Mouse (Mus musculus) kidney, embryonic 16.5 days (tissue): ENCODE results near the gene Cemip2. TPM values are rescaled to one million over a fixed set of nuclear protein-coding genes. Genes with fewer than 3 reads are reported as not detected.

ENCODE experiments used
- ATAC-seq: fragments of 200-750 bp; cut with Nextera tagmentation; 2 replicates; pipeline ENCODE4 v1.8.0; 2017; ENCODE audit warnings: moderate TSS enrichment; ENCODE audit not compliant: low FRiP score, low TSS enrichment
- H3K27ac ChIP-seq: fragments of 300-500 bp; sonication (generic); 2 replicates; pipeline ENCODE4 v1.5.1; 2014; ENCODE audit warnings: low read length
- H3K27me3 ChIP-seq: fragments of 300-500 bp; sonication (generic); 2 replicates; pipeline ENCODE4 v1.6.1; 2014; ENCODE audit warnings: low read length, control low read depth, mixed read lengths; ENCODE audit not compliant: insufficient read depth
- H3K36me3 ChIP-seq: fragments of 300-500 bp; sonication (generic); 2 replicates; pipeline ENCODE4 v1.6.1; 2014; ENCODE audit warnings: low read length, control low read depth, mixed read lengths; ENCODE audit not compliant: insufficient read depth
- H3K4me1 ChIP-seq: fragments of 300-500 bp; sonication (generic); 2 replicates; pipeline ENCODE4 v1.6.1; 2014; ENCODE audit warnings: low read length, control low read depth, mixed read lengths; ENCODE audit not compliant: insufficient read depth
- H3K4me2 ChIP-seq: fragments of 300-500 bp; sonication (generic); replicated peaks from 2 replicates; pipeline ENCODE4 v1.6.1; 2014; ENCODE audit warnings: low read depth, low read length
- H3K4me3 ChIP-seq: fragments of 300-500 bp; sonication (generic); 2 replicates; pipeline ENCODE4 v1.5.1; 2014; ENCODE audit warnings: mild to moderate bottlenecking, low read length
- H3K9ac ChIP-seq: fragments of 300-500 bp; sonication (generic); replicated peaks from 2 replicates; pipeline ENCODE4 v1.6.1; 2014; ENCODE audit warnings: low read length
- H3K9me3 ChIP-seq: fragments of 300-500 bp; sonication (generic); 2 replicates; pipeline ENCODE4 v1.6.1; 2016; ENCODE audit warnings: low read length, control low read depth
- WGBS: fragments of 180-500 bp; shearing (Covaris S2); extraction: QIAGEN DNeasy Blood & Tissue Kit; methylation state at CpG from one replicate; pipeline ENCODE4 v1.1.7; 2014; 5-methylcytosine and 5-hydroxymethylcytosine counted together
- polyA plus RNA-seq: library from polyadenylated mRNA; unstranded; fragments of >200 nt; fragmentation: Nextera tagmentation; extraction: Ambion mirVana; gene quantifications from 2 replicates; pipeline ENCODE4 v1.2.1, GENCODE M21; 2015

The Cemip2 gene
- polyA plus RNA-seq, 1 experiment from 2014 or later: 22.9 TPM

DNA sequence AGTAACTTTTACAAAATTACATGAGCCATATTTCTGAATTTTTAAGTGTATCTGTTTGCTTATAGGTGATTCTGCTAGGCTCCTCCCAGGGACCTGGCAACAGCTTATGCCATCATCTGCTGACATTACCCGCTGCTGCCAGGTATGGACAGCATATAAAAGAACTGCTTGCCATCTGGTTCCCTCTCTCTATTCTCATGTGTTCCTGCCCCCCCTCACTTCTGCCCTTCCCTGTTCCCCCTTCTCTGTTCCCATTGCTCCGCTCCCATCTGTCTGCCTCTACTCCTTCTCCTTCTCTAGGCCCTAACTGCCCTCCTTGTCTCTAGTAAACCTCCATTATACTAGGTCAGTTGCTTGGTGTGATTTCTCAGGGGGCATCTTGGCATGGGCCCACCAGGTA is 32.6 kb upstream of the Cemip2 start:
- H3K4me1 ChIP-seq: no peaks in the 10 kb centered on the region
- ATAC-seq: no peak
- no peak overlapping the region for H3K4me2 ChIP-seq
- no peak overlapping the region for H3K27ac ChIP-seq
- H3K27me3 ChIP-seq: no peaks in the 10 kb centered on the region
- WGBS: 93% methylated on average over 2 of the region's 2 CpGs
- H3K36me3 ChIP-seq: no peaks in the 10 kb centered on the region
- no peak overlapping the region for H3K4me3 ChIP-seq
- no peaks in the 10 kb centered on the region for H3K9me3 ChIP-seq
- H3K9ac ChIP-seq: no peak overlapping the region

DNA sequence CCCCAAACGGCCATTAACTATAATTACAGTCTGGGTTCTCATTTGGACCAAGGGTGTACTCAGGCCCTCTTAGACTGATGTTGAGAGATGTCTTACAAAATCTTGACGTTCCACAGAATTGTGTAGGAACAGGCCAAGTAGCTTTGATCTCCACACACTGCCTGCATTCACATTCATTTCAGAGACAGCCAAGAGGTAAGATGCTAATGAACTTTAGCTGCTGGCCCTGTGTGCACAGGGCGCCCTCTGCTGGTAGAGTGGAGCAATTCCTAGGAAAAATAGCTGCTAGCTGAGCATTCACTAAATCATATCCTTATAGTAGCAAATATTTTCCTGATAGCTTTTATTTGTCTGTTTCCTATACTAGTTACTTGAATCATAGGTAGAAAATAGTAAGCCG is 30.8 kb upstream of the Cemip2 start:
- no peak overlapping the region for H3K27ac ChIP-seq
- no peaks in the 10 kb centered on the region for H3K9me3 ChIP-seq
- H3K4me1 ChIP-seq: no peaks in the 10 kb centered on the region
- no peaks in the 10 kb centered on the region for H3K36me3 ChIP-seq
- H3K4me2 ChIP-seq: no peak overlapping the region
- no peak overlapping the region for H3K4me3 ChIP-seq
- H3K9ac ChIP-seq: no peak overlapping the region
- no peak for ATAC-seq
- no peaks in the 10 kb centered on the region for H3K27me3 ChIP-seq
- 17% methylated on average over 4 of the region's 4 CpGs for WGBS

DNA sequence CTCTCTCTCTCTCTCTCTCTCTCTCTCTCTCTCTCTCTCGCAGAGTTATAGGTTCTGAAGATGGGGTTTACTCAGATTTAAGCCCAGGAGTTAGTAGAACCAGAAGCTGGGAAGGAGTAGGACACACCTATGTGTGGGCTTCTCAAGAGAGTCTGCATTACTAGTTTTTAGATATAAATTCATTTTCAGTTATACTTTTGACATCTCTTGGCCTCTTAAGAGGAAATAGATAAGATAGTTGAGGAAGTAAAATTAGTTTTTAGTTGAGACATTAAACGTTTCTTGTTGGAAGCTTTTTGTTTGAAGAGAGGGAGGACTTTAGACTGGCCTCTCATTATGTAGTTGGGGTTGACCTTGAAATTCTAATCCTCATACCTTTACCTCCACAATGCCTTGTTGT is 28.0 kb upstream of the Cemip2 start:
- Histone ChIP-seq H3K9ac (no peak overlapping the region), H3K36me3 (no peaks in the 10 kb centered on the region), H3K9me3 (no peaks in the 10 kb centered on the region), H3K27ac (no peak overlapping the region), H3K4me2 (no peak overlapping the region), H3K4me3 (no peak overlapping the region), H3K27me3 (no peaks in the 10 kb centered on the region), H3K4me1 (no peaks in the 10 kb centered on the region)
- WGBS: 39% methylated on average over 2 of the region's 2 CpGs
- ATAC-seq: no peak

DNA sequence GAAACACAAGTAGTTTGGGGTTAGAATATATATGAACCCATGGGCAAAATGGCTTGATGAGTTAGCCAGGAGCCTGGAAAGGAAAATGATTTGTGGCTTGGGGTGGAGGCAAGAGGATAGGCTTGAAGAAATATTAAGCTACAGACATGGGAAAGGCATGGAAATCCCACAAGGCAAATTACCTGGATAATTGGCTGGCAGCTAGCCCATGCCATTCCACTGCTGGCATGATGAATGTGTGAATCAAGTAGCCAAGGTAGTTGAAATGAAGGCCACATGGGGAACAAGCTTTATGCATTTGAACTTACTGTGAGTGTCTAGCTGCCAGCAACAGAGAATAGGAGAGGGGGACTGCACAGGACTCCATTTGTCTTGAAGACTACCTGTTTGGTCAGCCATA is 16.5 kb upstream of the Cemip2 start:
- no peaks in the 10 kb centered on the region for H3K27me3 ChIP-seq
- H3K9ac ChIP-seq: no peak overlapping the region
- H3K27ac ChIP-seq: no peak overlapping the region
- H3K4me1 ChIP-seq: no peaks in the 10 kb centered on the region
- no peak for ATAC-seq
- no peaks in the 10 kb centered on the region for H3K36me3 ChIP-seq
- no peak overlapping the region for H3K4me3 ChIP-seq
- no peak overlapping the region for H3K4me2 ChIP-seq
- H3K9me3 ChIP-seq: no peaks in the 10 kb centered on the region

DNA sequence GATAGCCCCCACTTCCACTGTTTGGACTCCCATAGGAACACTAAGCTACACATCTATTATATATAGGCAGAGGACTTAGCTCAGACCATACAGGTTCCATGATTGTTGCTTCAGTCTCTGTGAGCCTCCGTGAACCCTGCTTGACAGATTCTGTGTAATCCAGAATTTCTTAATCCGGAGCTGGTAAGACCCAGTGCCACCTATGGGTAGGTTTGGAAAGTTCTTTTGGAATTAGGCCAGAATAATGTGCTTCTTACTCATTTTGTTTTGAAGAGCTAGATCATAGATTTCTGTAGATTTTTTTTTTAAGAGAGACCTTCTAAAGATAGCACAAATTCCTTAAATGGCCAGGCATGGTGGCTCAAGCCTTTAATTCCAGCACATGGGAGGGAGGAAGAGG is 14.1 kb upstream of the Cemip2 start:
- no peaks in the 10 kb centered on the region for H3K27me3 ChIP-seq
- 84% methylated on average over 2 of the region's 2 CpGs for WGBS
- H3K9ac ChIP-seq: no peak overlapping the region
- H3K36me3 ChIP-seq: no peaks in the 10 kb centered on the region
- no peak overlapping the region for H3K27ac ChIP-seq
- H3K4me1 ChIP-seq: no peaks in the 10 kb centered on the region
- no peak overlapping the region for H3K4me2 ChIP-seq
- H3K4me3 ChIP-seq: no peak overlapping the region
- no peaks in the 10 kb centered on the region for H3K9me3 ChIP-seq
- no peak for ATAC-seq

DNA sequence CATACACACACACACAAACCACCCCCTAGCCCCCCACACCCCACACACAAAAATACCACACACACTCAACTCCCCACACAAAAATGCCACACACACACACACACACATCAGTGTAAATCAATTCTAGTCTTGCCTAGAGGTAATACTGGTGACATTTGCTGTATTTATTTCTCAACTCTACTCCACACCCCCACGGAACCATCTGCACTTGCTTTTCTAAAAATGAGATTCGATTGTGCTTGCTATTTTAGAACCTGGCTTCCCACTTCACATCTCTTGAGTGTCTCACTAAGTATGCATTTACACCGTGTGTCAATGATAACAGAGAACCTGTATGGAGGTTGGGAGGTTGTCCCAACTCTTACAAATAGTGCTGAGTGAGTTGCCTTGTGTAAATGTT is 13.4 kb upstream of the Cemip2 start:
- Histone ChIP-seq H3K4me2 (no peak overlapping the region), H3K36me3 (no peaks in the 10 kb centered on the region), H3K9ac (no peak overlapping the region), H3K27me3 (no peaks in the 10 kb centered on the region), H3K4me3 (no peak overlapping the region), H3K9me3 (no peaks in the 10 kb centered on the region), H3K27ac (no peak overlapping the region), H3K4me1 (no peaks in the 10 kb centered on the region)
- 82% methylated on average over 3 of the region's 3 CpGs for WGBS
- no peak for ATAC-seq

DNA sequence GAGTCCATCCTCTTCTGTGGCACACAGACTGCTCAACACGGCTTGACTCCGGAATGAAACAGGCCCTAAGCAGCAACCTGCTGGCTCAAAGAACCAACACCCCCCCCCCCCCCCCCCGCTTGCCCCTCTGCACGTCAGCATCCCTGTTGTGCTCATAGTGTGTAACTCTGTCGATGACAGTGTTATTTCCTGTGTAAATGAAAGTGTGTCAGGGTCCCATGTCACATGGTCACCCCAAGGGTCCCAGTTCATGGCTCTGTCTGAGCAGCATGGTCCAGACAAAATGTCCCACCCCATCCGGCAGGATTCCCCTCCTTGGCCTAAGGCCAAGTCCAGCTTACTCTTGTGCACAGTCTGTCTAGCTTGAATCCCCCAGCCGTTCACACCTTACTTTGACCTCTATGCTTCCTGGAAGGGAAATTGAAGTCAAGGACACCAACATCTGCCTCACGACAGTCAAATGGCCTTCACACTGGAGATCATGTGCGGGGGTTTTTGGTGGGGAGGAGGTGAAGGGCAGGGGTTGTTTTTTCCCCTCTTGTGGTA is 10.6 kb upstream of the Cemip2 start:
- H3K9ac ChIP-seq: no peak overlapping the region
- no peaks in the 10 kb centered on the region for H3K9me3 ChIP-seq
- no peak overlapping the region for H3K4me3 ChIP-seq
- WGBS: 69% methylated on average over 9 of the region's 9 CpGs
- H3K4me1 ChIP-seq: no peaks in the 10 kb centered on the region
- no peak for ATAC-seq
- no peaks in the 10 kb centered on the region for H3K27me3 ChIP-seq
- H3K27ac ChIP-seq: no peak overlapping the region
- H3K4me2 ChIP-seq: no peak overlapping the region
- no peaks in the 10 kb centered on the region for H3K36me3 ChIP-seq

DNA sequence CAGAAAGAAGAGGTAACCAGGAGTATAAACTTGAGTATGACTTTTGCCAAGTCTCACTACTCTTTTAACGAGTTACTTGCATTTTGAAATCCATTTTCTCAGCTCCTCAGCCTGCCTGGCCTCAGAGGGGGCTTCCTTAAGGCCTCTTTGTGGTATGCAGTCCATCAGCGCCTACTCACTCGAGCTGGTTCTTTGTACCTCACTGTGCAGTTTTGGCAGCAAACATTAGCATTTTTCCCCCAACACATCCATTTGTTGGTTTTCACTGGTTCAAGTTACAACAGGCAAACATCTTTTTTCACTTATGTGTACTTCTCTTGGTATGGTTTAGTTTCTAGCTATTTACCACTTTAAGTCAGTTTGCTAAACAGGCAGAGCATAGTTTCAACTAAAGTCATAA is 8.3 kb upstream of the Cemip2 start:
- Histone ChIP-seq H3K9ac (no peak overlapping the region), H3K27me3 (no peaks in the 10 kb centered on the region), H3K9me3 (no peaks in the 10 kb centered on the region), H3K4me1 (no peaks in the 10 kb centered on the region), H3K4me3 (no peak overlapping the region), H3K27ac (no peak overlapping the region), H3K36me3 (no peaks in the 10 kb centered on the region), H3K4me2 (no peak overlapping the region)
- no peak for ATAC-seq
- WGBS: 74% methylated on average over 3 of the region's 3 CpGs

DNA sequence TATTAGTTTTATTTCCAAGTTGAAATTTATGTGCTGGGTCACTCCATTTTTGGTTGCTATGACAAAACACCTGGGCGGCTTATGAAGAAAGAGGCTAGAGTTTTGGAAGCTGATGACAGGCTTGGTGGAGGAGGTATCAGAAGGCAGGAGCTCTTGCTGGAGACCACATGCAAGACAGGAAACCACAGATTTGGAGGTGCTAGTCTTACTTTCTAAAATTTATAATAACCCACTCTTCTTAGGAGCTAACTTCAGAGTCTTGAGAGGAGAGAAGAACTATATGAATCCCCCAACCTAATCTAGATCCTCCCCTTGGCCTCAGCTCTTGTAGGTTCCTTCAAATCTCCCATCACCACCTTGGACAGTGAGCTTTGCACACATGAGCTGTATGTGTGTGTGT is 6.6 kb upstream of the Cemip2 start:
- ATAC-seq: no peak
- WGBS: 91% methylated on average over 1 of the region's 1 CpGs
- H3K9ac ChIP-seq: no peak overlapping the region
- H3K4me2 ChIP-seq: no peak overlapping the region
- no peak overlapping the region for H3K27ac ChIP-seq
- H3K36me3 ChIP-seq: no peaks in the 10 kb centered on the region
- no peaks in the 10 kb centered on the region for H3K27me3 ChIP-seq
- no peak overlapping the region for H3K4me3 ChIP-seq
- H3K9me3 ChIP-seq: no peaks in the 10 kb centered on the region
- no peaks in the 10 kb centered on the region for H3K4me1 ChIP-seq

DNA sequence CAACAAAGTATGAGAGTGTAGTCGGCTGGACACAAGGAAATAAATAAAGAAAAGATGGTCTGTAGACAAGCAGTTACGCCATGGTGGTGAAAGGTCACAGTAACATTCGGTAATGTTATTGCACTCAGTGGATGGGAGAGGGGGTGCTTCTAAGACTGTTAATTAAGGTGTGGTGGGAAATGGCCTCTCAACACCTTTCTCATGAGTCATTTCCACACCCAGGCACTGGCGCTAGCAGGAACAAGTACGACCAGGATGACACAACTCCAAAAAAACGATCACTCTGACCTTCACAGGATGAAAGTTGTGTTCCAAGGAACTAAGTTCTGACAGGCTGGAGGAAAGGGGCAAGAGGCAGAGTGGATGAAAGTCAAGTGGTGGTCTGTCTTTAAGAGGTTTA is 4.5 kb upstream of the Cemip2 start:
- no peak overlapping the region for H3K9ac ChIP-seq
- H3K27me3 ChIP-seq: no peaks in the 10 kb centered on the region
- no peaks in the 10 kb centered on the region for H3K36me3 ChIP-seq
- no peak overlapping the region for H3K27ac ChIP-seq
- no peaks in the 10 kb centered on the region for H3K9me3 ChIP-seq
- H3K4me1 ChIP-seq: peaks cover 8% of the 10 kb centered on the region
- no peak overlapping the region for H3K4me2 ChIP-seq
- ATAC-seq: no peak
- 39% methylated on average over 6 of the region's 6 CpGs for WGBS
- no peak overlapping the region for H3K4me3 ChIP-seq

DNA sequence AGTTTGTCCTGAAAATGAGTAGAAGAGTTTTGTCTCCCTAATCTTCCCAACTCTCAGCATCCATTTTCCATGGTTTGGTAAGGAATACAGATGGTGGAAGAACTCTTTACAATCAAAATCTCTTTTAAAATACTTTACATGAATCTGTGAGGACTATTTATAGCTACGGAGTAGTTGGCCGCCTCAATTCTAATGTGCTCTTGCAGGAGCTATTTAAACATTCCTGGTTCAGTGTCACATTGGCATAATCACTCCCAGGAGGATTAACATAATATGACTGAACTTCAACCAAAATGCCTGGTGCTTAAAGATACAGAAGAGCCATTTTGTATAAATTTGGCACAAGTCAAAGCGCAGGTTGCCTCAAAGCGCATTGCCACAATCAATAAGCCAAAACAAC is 2.5 kb upstream of the Cemip2 start:
- Histone ChIP-seq H3K4me2 (no peak overlapping the region), H3K9me3 (no peaks in the 10 kb centered on the region), H3K27me3 (no peaks in the 10 kb centered on the region), H3K36me3 (no peaks in the 10 kb centered on the region), H3K4me1 (peaks cover 24% of the 10 kb centered on the region), H3K4me3 (no peak overlapping the region), H3K9ac (no peak overlapping the region), H3K27ac (no peak overlapping the region)
- ATAC-seq: no peak
- 91% methylated on average over 4 of the region's 4 CpGs for WGBS
